Mouse (Mus musculus) kidney, adult 2 months (tissue): ENCODE measurements at regions not wholly inside any gene's neighbourhood (a gene's known extent, or its start where the extent isn't known, plus 50 kb on each side); places are given as distances from the start of the nearest gene placed in this dataset.

Experiments
- CTCF ChIP-seq: fragments of 200-500 bp; conservative IDR thresholded peaks from 2 replicates; pipeline ENCODE4 v1.5.1; 2011; ENCODE audit warnings: low read depth, mild to moderate bottlenecking, control low read depth, low read length, moderate library complexity, mixed read lengths; ENCODE audit not compliant: insufficient read depth, insufficient read length
- POLR2A ChIP-seq: fragments of 200-500 bp; IDR thresholded peaks from one replicate; pipeline ENCODE4 v1.6.1; 2011; ENCODE audit warnings: low read depth, low read length, control low read depth

- no peak for TF ChIP-seq CTCF
- TF ChIP-seq POLR2A, result no peak
Measured at GRCm38 (mm10) chr1:137576174-137576573, 599.3 kb downstream of the Ptprc start.
